Mouse (Mus musculus) thymus, postnatal 4 days (tissue): ENCODE measurements around the gene Sorcs2.

Source experiments
- DNase-seq: peaks from one replicate; pipeline ENCODE4 v3.0.0; 2021

The Sorcs2 gene

DNA sequence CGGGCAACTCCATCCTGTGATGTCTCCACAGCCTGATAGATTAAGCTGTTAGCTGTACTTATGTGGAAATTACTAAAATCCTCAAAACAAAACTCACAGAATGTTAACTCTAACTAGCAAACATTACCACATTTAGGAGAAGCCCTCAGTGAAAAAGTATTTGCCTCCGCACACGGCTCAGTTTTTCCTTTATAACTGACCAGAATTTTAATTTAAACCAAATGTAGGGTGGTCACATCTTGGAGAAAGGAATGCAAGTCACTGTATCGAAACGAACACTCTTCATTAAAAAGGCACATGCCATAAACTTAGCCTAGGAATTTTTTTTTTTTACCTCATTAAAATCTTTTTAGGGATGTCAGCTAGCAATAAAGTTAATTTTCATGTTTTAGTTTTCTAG is 417.4 kb downstream of the Sorcs2 start:
- DNase-seq, result no peak

DNA sequence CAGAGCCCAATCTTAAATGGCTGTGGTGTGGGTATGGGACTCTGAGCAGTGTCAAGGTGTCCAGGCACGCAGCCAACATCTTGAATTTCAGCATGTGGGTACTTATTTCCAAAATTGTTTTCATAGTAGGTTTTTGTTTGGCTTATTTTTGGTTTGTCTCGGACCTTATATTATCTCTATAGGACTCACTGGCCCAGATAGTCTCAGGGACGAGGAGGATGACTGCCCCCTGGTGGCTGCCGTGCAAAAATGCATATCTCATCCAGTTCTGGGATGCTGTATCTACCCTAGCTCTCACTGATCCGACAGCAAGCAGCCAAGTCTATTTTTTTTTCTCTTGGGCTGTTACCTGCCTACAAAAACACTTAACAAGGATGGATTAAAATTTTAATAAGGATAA is 422.3 kb downstream of the Sorcs2 start:
- peak; percentile 93 for DNase-seq

DNA sequence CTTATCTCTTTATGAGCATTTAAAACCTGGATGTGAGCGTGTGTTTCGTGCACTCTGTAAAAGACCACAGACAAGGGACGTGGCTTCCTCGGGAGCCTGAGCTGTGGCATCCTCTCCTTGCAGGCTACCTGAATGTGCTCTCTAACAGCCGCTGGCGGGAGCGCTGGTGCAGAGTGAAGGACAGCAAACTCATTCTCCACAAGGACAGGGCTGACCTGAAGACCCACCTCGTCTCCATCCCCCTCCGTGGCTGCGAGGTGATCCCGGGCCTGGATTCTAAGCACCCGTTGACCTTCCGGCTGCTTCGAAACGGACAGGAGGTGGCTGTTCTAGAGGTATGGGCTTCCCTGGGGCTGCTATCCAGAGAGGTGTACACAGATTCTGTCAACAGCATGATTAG is 423.7 kb downstream of the Sorcs2 start:
- DNase-seq, result peak; percentile 44

DNA sequence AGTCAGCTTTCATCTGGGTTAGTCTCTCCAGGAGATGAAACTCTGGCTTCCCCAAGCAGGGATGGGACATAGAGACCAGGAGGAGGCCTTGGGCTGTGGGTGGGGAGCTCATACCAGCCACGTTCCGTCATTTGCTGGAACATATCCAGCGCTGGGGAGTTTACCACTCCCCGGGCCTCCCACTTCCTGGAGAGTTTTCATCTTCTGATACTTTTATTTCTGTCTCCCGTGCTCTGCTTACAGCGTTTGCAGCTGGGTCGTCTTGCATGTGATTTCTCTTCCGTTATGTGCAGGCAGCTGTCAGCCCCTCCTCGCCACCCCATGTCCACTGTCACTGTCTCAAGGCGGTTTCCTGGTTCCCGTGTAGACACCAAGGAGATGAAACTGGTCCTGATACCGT is 424.1 kb downstream of the Sorcs2 start:
- peak; percentile 65 for DNase-seq

DNA sequence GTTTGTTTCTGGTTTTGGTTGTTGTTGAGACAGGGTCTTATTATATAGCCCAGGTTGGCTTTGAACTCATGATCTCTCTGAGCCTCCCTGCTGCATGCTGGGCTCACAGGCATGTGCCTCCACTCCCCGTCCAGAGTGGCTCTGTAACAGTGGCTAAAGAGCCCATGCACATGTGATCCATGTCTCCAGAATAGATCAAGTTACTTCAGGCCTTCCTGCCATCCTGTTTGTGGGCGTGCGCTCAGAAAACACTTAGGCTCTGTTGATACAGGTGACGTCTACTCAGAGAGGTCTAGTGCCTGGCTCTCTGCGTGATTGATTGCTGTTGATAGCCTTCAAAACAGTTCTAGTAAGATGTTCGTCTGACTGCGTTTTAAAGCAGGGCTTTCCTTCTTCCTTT is 425.2 kb downstream of the Sorcs2 start:
- no peak for DNase-seq

DNA sequence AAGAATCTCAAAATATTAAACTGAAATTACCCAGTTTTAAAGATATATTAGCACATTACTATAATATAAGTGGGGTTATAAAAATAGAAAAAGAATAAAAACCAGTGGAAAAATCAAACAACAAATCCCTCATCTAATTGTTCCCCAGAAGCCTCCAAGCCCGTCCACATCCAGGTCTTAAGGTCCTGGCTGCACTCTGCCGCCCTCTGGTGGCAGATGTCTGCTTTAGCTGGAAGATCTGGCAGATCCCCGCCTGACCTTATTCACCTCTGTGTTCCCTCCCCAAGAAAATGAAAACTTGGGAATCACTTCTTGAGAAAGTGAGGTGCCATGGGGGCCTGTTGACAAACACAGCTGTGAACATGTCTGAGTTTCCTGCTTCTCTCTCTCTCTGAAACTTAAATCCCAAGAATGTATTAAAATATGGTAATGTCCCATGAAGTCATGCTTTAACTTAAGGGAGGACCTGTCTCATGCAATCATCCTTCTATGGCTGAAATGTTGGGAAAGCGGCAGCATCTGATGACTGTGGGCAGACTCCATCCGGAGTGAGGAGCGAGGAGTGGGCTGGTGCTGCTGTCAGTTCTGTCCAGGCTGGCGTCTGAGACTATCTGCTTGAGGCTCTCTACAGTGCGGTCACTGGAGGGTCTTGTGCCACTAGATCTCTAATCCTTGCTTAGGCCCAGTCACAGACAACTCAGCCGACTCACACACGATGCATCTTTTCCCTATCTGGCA is 425.9 kb downstream of the Sorcs2 start:
- DNase-seq, result peak; percentile 89

DNA sequence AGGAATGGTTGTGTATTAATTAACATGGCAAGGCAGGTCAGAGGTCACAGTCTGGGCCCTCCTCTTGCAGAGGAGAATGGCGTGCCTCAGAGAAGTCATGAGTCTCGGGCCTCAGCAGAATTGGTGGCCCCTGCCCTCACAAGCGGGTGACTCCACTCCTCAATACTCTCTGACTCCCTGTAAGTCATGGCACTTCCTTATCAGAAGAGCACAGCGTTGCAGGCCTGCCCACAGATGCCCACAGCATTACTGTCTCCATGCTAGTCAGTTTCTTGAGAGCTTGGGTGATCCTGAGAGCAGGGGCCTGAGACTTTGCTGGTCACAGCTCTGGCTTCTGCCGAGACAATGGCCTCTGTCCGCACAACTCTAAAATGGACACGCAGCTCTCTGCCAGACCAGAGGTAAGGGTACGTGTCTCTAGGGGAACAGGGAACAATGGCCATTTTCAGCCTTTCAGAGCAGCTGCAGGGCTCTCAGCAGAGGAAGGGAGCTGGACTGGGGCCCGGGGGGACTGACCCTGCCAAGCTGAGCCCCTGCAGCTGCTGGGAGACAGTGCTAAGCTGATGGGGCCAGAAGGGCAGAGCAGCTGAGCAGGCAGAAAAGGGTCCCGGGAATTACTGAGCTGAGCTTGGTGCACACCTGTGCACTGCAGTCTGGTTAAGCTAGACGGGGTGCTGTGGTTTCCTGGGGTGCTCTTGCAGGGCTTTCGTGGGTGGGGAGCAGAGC is 427.4 kb downstream of the Sorcs2 start:
- peak; percentile 62 for DNase-seq

DNA sequence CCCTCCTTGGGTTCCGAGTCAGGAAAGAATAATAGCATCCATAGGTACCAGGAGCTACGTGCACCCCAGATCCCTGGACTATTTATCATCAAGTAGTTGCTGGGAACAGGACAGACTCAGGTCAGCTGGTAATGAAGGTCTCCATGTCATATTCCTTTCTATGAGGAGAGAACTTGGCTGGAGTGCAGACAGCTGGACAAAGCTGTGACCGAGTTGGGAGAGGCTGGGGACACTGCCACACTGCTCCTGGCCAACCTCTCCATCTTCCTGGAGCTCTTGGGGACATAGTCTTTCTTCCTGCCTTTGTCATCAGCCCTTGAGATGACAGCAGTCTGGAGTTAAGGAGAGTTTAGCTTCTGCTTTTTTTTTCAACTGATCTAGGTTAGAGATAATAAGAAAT is 428.1 kb downstream of the Sorcs2 start:
- no peak for DNase-seq
